Mouse (Mus musculus): ENCODE measurements around the gene Serpinb9c.
"Not testable (repeated sequence)": the region's sequence is repeated elsewhere in the genome, so short reads cannot be mapped to it uniquely, and the experiment has no call there.

The Serpinb9c gene

GRCm38 (mm10) chr13:33159642-33160041, at the start of gene Serpinb9c:
Gene Serpinb9c (minus strand): TSS chr13:33159742.
- no peak for DNase-seq (ENCODE audit: extremely low spot score, low read depth, low spot score)

GRCm38 (mm10) chr13:33199740-33200139, 40.2 kb upstream of the Serpinb9c start:
- DNase-seq (ENCODE audit: extremely low spot score, low read depth, low spot score) = no peak

GRCm38 (mm10) chr13:33192659-33193058, 33.1 kb upstream of the Serpinb9c start, which contains the start of gene Serpinb9d:
Gene Serpinb9d (plus strand): TSS chr13:33192959.
- no peak for DNase-seq (ENCODE audit: extremely low spot score, low read depth, low spot score)

- DNase-seq (ENCODE audit: extremely low spot score, low read depth, low spot score) = not testable (repeated sequence)
Measured at GRCm38 (mm10) chr13:33190486-33190885, 30.9 kb upstream of the Serpinb9c start.

- DNase-seq (ENCODE audit: extremely low spot score, low read depth, low spot score) = no peak
Measured at GRCm38 (mm10) chr13:33141435-33141834, 18.1 kb downstream of the Serpinb9c start.

GRCm38 (mm10) chr13:33137717-33138116, 21.8 kb downstream of the Serpinb9c start:
- DNase-seq (ENCODE audit: extremely low spot score, low read depth, low spot score) = no peak

- no peak for DNase-seq (ENCODE audit: extremely low spot score, low read depth, low spot score)
Measured at GRCm38 (mm10) chr13:33113054-33113453, 46.5 kb downstream of the Serpinb9c start.

GRCm38 (mm10) chr13:33105626-33106025, 53.9 kb downstream of the Serpinb9c start:
- no peak for DNase-seq (ENCODE audit: extremely low spot score, low read depth, low spot score)
